Mouse (Mus musculus): ENCODE measurements around the gene Dynll2. TPM values are rescaled to one million over a fixed set of nuclear protein-coding genes. Genes with fewer than 3 reads are reported as not detected.

Dynll2 gene
- total and polyA plus RNA-seq, 3 experiments, result 158 to 251 (median 197) TPM

Other genes starting within 250 kb of the Dynll2 start
- gene Supt4a, start 250.0 kb downstream of the Dynll2 start, total RNA-seq (2021), result 10 to 100 TPM; 43.3 to 74.3 TPM
- 18.5 and 21.4 TPM in 2 replicates for gene Supt4a, start 250.0 kb downstream of the Dynll2 start, polyA plus RNA-seq (2012; rRNA removed)
- 1 to 10 TPM; 3.3 to 4.6 TPM for gene Tspoap1, start 227.0 kb downstream of the Dynll2 start, total RNA-seq (2021)
- 6.6 and 9.7 TPM in 2 replicates for gene Tspoap1, start 227.0 kb downstream of the Dynll2 start, polyA plus RNA-seq (2012; rRNA removed)
- under 1 TPM in 1 of 2 experiments, not detected in 1; 0.29 TPM for gene Mpo, start 194.0 kb downstream of the Dynll2 start, total RNA-seq (2021)
- gene Mpo, start 194.0 kb downstream of the Dynll2 start, polyA plus RNA-seq (2012; rRNA removed), result not detected in 2 replicates
- gene Lpo, start 159.2 kb downstream of the Dynll2 start, total RNA-seq (2021), result not detected
- gene Lpo, start 159.2 kb downstream of the Dynll2 start, polyA plus RNA-seq (2012; rRNA removed), result not detected in 2 replicates
- 10 to 100 TPM in 1 of 2 experiments, 1 to 10 TPM in 1; 6.6 to 11.9 TPM for gene Mks1, start 134.3 kb downstream of the Dynll2 start, total RNA-seq (2021)
- 19.2 and 20.7 TPM in 2 replicates for gene Mks1, start 134.3 kb downstream of the Dynll2 start, polyA plus RNA-seq (2012; rRNA removed)
- not detected for gene Epx, start 112.0 kb downstream of the Dynll2 start, total RNA-seq (2021)
- gene Epx, start 112.0 kb downstream of the Dynll2 start, polyA plus RNA-seq (2012; rRNA removed), result not detected in 2 replicates
- gene Olfr462, start 95.3 kb downstream of the Dynll2 start, total RNA-seq (2021), result not detected
- not detected in 2 replicates for gene Olfr462, start 95.3 kb downstream of the Dynll2 start, polyA plus RNA-seq (2012; rRNA removed)
- gene Olfr463, start 90.1 kb downstream of the Dynll2 start, total RNA-seq (2021), result not detected
- gene Olfr463, start 90.1 kb downstream of the Dynll2 start, polyA plus RNA-seq (2012; rRNA removed), result not detected in 2 replicates
- not detected for gene Olfr464, start 66.6 kb downstream of the Dynll2 start, total RNA-seq (2021)
- gene Olfr464, start 66.6 kb downstream of the Dynll2 start, polyA plus RNA-seq (2012; rRNA removed), result not detected in 2 replicates
- gene Srsf1, start 59.8 kb upstream of the Dynll2 start, total RNA-seq (2021), result 100 to 1,000 TPM; 179 to 252 TPM
- gene Srsf1, start 59.8 kb upstream of the Dynll2 start, polyA plus RNA-seq (2012; rRNA removed), result 210 and 224 TPM in 2 replicates
- gene Vezf1, start 80.7 kb upstream of the Dynll2 start, total RNA-seq (2021), result 10 to 100 TPM; 48.3 to 52.4 TPM
- gene Vezf1, start 80.7 kb upstream of the Dynll2 start, polyA plus RNA-seq (2012; rRNA removed), result 13.5 and 14.6 TPM in 2 replicates
- gene Cuedc1, start 110.5 kb upstream of the Dynll2 start, total RNA-seq (2021), result 10 to 100 TPM; 49.3 to 61.7 TPM
- 76.9 and 91.3 TPM in 2 replicates for gene Cuedc1, start 110.5 kb upstream of the Dynll2 start, polyA plus RNA-seq (2012; rRNA removed)
- 100 to 1,000 TPM; 194 to 208 TPM for gene Mrps23, start 216.9 kb upstream of the Dynll2 start, total RNA-seq (2021)
- 44.9 and 51.2 TPM in 2 replicates for gene Mrps23, start 216.9 kb upstream of the Dynll2 start, polyA plus RNA-seq (2012; rRNA removed)

Measured in adrenal gland, adult 2 months (tissue).